Mouse (Mus musculus) megakaryocyte, embryonic 14.5 days (primary cell): ENCODE data around the gene Thrap3. TPM values are rescaled to one million over a fixed set of nuclear protein-coding genes. Genes with fewer than 3 reads are reported as not detected.

Experiments
- H3K27me3 ChIP-seq: replicated peaks from 2 replicates; pipeline ENCODE3; 2012; ENCODE audit warnings: inconsistent platforms
- H3K36me3 ChIP-seq: replicated peaks from 2 replicates; pipeline ENCODE3; 2012; ENCODE audit warnings: low read length, inconsistent platforms, mixed read lengths
- H3K4me1 ChIP-seq: 2 replicates; pipeline ENCODE4 v1.6.1; 2012; ENCODE audit warnings: inconsistent platforms
- H3K4me3 ChIP-seq: replicated peaks from 2 replicates; pipeline ENCODE3; 2012; ENCODE audit warnings: moderate library complexity, mild to moderate bottlenecking, inconsistent platforms
- H3K9me3 ChIP-seq: 2 replicates; pipeline ENCODE4 v1.6.1; 2012; ENCODE audit warnings: inconsistent platforms
- FLI1 ChIP-seq: IDR thresholded peaks from 2 replicates; pipeline ENCODE4 v1.6.1; 2012; ENCODE audit warnings: low read length, inconsistent platforms, mixed read lengths
- GATA1 ChIP-seq: IDR thresholded peaks from 3 replicates; pipeline ENCODE4 v1.6.1; 2012; ENCODE audit warnings: mixed read lengths, low read length, inconsistent platforms, borderline replicate concordance
- polyA plus RNA-seq: library from polyadenylated mRNA; stranded (reverse); fragments of >175 nt; gene quantifications from 2 replicates; pipeline ENCODE4 v1.2.3, GENCODE M21; 2012; ENCODE audit warnings: low replicate concordance; ENCODE audit not compliant: insufficient read depth

Gene Thrap3
- polyA plus RNA-seq = 40.8 and 101 TPM in 2 replicates

- Histone ChIP-seq H3K27me3 (no peaks in the 10 kb centered on the region), H3K4me1 (peaks cover 59% of the 10 kb centered on the region), H3K36me3 (peaks cover 7% of the 10 kb centered on the region), H3K4me3 (peak within 1 kb of the TSS; percentile 92), H3K9me3 (no peaks in the 10 kb centered on the region)
- TF ChIP-seq GATA1 (no peak), FLI1 (peak; percentile 3; the same call in 1 of the 2 replicates)
Measured at GRCm38 (mm10) chr4:126202303-126203181, at the start of gene Thrap3. Thrap3 (minus strand) TSS chr4:126202760.

GRCm38 (mm10) chr4:126251655-126252254 lies 49.2 kb upstream of the Thrap3 start:
- H3K4me3 ChIP-seq = peak overlapping the region; percentile 30
- H3K27me3 ChIP-seq = peaks cover 10% of the 10 kb centered on the region
- peaks cover 69% of the 10 kb centered on the region for H3K4me1 ChIP-seq
- H3K9me3 ChIP-seq = no peaks in the 10 kb centered on the region
- no peaks in the 10 kb centered on the region for H3K36me3 ChIP-seq
- TF ChIP-seq GATA1 (no peak), FLI1 (no peak)

DNA sequence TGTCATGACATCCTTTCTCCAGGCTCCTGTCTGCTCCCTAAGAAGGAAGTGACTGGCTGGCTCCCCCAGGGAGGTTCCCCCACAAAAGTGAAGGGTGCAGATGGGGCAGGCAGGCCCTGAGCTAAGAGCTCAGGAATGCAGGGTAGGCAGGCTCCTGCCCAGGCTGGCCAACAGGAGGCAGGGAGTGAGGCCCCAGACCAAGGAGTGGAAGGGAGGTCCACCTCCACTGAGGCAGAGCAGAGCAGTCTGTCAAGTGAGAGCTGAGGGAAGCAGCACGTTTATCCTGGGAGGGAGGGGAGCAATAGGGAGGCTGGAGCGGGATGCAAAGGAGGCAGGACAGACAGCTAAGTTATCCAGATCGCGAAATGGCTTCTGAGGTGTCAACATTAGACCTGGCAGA lies 48.1 kb upstream of the Thrap3 start:
- H3K4me3 ChIP-seq = peak overlapping the region; percentile 53
- peaks cover 10% of the 10 kb centered on the region for H3K27me3 ChIP-seq
- peaks cover 66% of the 10 kb centered on the region for H3K4me1 ChIP-seq
- no peak for TF ChIP-seq FLI1
- TF ChIP-seq GATA1 = no peak
- no peaks in the 10 kb centered on the region for H3K9me3 ChIP-seq
- H3K36me3 ChIP-seq = peaks cover 7% of the 10 kb centered on the region

DNA sequence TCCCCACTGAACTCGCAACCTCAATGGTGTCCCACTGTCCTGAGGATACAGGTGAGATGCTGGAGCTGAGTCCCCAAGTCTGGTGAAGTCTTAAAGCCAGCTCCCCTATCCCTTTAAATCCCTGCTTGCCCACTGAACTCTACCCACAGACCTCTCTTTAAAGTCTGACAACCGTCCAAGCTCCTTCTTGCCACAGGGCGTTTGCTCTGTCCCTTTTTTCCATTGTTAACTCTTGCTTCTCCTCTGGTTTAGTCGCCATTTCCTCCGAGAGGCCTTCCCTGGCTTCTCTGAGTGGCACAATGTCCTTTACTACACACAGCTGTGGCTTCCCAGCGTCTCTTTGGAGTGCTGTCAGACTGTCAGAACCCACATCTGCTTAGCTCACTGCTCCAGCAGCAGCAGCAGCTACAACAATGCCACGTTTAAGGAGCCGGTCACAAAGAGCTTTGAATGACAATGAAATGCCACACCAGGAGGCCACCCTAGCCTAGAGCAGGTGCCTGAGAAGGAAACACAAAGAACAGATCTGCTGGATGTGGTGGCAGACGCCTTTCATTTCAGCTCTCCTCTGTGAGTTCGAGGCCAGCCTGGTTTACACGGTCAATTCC lies 45.8 kb upstream of the Thrap3 start:
- Histone ChIP-seq H3K4me1 (peaks cover 43% of the 10 kb centered on the region), H3K27me3 (no peaks in the 10 kb centered on the region), H3K4me3 (no peak overlapping the region), H3K36me3 (peaks cover 10% of the 10 kb centered on the region), H3K9me3 (no peaks in the 10 kb centered on the region)
- TF ChIP-seq GATA1 (no peak), FLI1 (no peak)

- H3K4me3 ChIP-seq = no peak overlapping the region
- H3K27me3 ChIP-seq = no peaks in the 10 kb centered on the region
- peaks cover 26% of the 10 kb centered on the region for H3K36me3 ChIP-seq
- TF ChIP-seq FLI1 = no peak
- TF ChIP-seq GATA1 = no peak
- H3K4me1 ChIP-seq = peaks cover 38% of the 10 kb centered on the region
- no peaks in the 10 kb centered on the region for H3K9me3 ChIP-seq
Measured at GRCm38 (mm10) chr4:126246202-126246889, 43.8 kb upstream of the Thrap3 start.

GRCm38 (mm10) chr4:126242510-126242909 lies 40.0 kb upstream of the Thrap3 start:
- H3K36me3 ChIP-seq = peaks cover 61% of the 10 kb centered on the region
- no peaks in the 10 kb centered on the region for H3K27me3 ChIP-seq
- H3K4me3 ChIP-seq = no peak overlapping the region
- TF ChIP-seq GATA1 (no peak), FLI1 (no peak)
- peaks cover 16% of the 10 kb centered on the region for H3K4me1 ChIP-seq
- no peaks in the 10 kb centered on the region for H3K9me3 ChIP-seq

GRCm38 (mm10) chr4:126241956-126242355 lies 39.4 kb upstream of the Thrap3 start:
- peaks cover 16% of the 10 kb centered on the region for H3K4me1 ChIP-seq
- peaks cover 67% of the 10 kb centered on the region for H3K36me3 ChIP-seq
- H3K9me3 ChIP-seq = no peaks in the 10 kb centered on the region
- H3K27me3 ChIP-seq = no peaks in the 10 kb centered on the region
- no peak overlapping the region for H3K4me3 ChIP-seq
- TF ChIP-seq GATA1 = no peak

- H3K27me3 ChIP-seq = no peaks in the 10 kb centered on the region
- no peaks in the 10 kb centered on the region for H3K9me3 ChIP-seq
- H3K4me1 ChIP-seq = peaks cover 16% of the 10 kb centered on the region
- no peak overlapping the region for H3K4me3 ChIP-seq
- H3K36me3 ChIP-seq = peaks cover 75% of the 10 kb centered on the region
- TF ChIP-seq GATA1 = no peak
Measured at GRCm38 (mm10) chr4:126239862-126240475, 37.4 kb upstream of the Thrap3 start.

DNA sequence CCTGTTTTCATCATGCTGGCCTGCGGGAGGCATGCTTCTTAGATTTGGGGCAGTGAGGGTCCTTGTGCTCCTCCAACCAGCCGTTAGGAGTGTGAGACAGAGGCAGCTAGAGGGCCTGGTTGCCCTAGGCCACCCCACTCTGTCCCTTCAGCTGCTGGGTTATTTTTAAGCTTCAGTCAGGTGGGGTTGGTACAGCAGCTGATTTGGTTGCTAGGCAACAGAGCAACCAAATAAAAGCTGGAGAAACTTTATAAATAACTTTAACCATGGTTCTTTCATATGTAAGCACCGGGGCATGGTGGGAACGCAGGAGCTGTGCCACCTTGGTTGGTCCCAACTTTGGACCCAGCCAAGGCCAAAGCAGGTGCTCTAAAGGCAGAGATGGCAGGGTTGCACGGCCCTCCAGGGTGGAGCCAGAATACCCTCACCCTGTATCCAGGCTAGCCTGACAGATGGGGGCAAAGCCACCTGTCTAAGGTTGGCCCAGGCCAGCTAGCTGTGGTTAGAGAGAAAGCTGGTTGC lies 35.2 kb upstream of the Thrap3 start:
- Histone ChIP-seq H3K27me3 (no peaks in the 10 kb centered on the region), H3K36me3 (peaks cover 95% of the 10 kb centered on the region), H3K4me3 (no peak overlapping the region), H3K9me3 (no peaks in the 10 kb centered on the region), H3K4me1 (peaks cover 13% of the 10 kb centered on the region)
- TF ChIP-seq FLI1 = no peak
- no peak for TF ChIP-seq GATA1
